Mouse (Mus musculus): ENCODE results near the gene Tmem127. TPM values are rescaled to one million over a fixed set of nuclear protein-coding genes. Genes with fewer than 3 reads are reported as not detected.

Gene Tmem127
- total RNA-seq, 2 experiments from 2014 or later, result 21.0 TPM

- intact Hi-C loops (cut with DNase I), result loop anchor here (5.0 kb wide), 1 partner anchor 35 kb away; no protein-coding TSS in a partner anchor
- no peak for DNase-seq
These were observed 59.5 kb downstream of the Tmem127 start for GRCm38 (mm10) chr2:127307179-127307578.

GRCm38 (mm10) chr2:127308660-127309059 is 61.0 kb downstream of the Tmem127 start:
- intact Hi-C loops (cut with DNase I), result loop anchor here (5.0 kb wide), 1 partner anchor 34 kb away; no protein-coding TSS in a partner anchor
- DNase-seq, result no peak

GRCm38 (mm10) chr2:127310246-127310645 is 62.5 kb downstream of the Tmem127 start:
- intact Hi-C loops (cut with DNase I), result no loop called here
- no peak for DNase-seq

GRCm38 (mm10) chr2:127310685-127311084 is 63.0 kb downstream of the Tmem127 start:
- no peak for DNase-seq
- intact Hi-C loops (cut with DNase I), result no loop called here

Other genes with a start within 250 kb of the Tmem127 start
- 1 to 10 TPM; 6.6 to 8.7 TPM for gene Ap4e1, start 239.2 kb upstream of the Tmem127 start, total RNA-seq (2021)
- gene Blvra, start 177.2 kb upstream of the Tmem127 start, total RNA-seq (2021), result 10 to 100 TPM; 11.6 to 11.7 TPM
- 1 to 10 TPM; 1.5 to 1.8 TPM for gene Ncaph, start 114.0 kb upstream of the Tmem127 start, total RNA-seq (2021)
- 1 to 10 TPM; 5.2 TPM for gene Itpripl1, start 104.5 kb upstream of the Tmem127 start, total RNA-seq (2021)
- gene 1810024B03Rik, start 39.6 kb upstream of the Tmem127 start, total RNA-seq (2021), result under 1 TPM; 0.46 to 0.89 TPM
- gene Snrnp200, start 39.5 kb upstream of the Tmem127 start, total RNA-seq (2021), result 10 to 100 TPM; 33.0 to 39.4 TPM
- 10 to 100 TPM; 48.6 to 51.0 TPM for gene Ciao1, start 92 bp upstream of the Tmem127 start, total RNA-seq (2021)
- gene Stard7, start 22.3 kb downstream of the Tmem127 start, total RNA-seq (2021), result 100 to 1,000 TPM in 1 of 2 experiments, 10 to 100 TPM in 1; 89.2 to 110 TPM
- gene Dusp2, start 88.3 kb downstream of the Tmem127 start, total RNA-seq (2021), result 1 to 10 TPM in 1 of 2 experiments, under 1 TPM in 1; 0.72 to 1.3 TPM
- not detected for gene Astl, start 90.7 kb downstream of the Tmem127 start, total RNA-seq (2021)
- gene Adra2b, start 115.3 kb downstream of the Tmem127 start, total RNA-seq (2021), result under 1 TPM; 0.48 to 0.86 TPM
- not detected for gene Gpat2, start 177.3 kb downstream of the Tmem127 start, total RNA-seq (2021)
- gene Fahd2a, start 196.7 kb downstream of the Tmem127 start, total RNA-seq (2021), result 10 to 100 TPM; 22.0 to 22.7 TPM